Mouse (Mus musculus) erythroblast, embryonic 14.5 days (primary cell): Measurements from ENCODE around the gene Mgat2. TPM values are rescaled to one million over a fixed set of nuclear protein-coding genes. Genes with fewer than 3 reads are reported as not detected.
"Not testable (repeated sequence)": the region's sequence is repeated elsewhere in the genome, so short reads cannot be mapped to it uniquely, and the experiment has no call there.

Experiments used
- H3K27me3 ChIP-seq: 2 replicates; pipeline ENCODE4 v1.6.1; 2012; ENCODE audit warnings: inconsistent platforms; ENCODE audit not compliant: control insufficient read depth
- H3K36me3 ChIP-seq: 2 replicates; pipeline ENCODE4 v1.6.1; 2012; ENCODE audit warnings: mild to moderate bottlenecking, inconsistent platforms; ENCODE audit not compliant: control insufficient read depth
- H3K4me1 ChIP-seq: 2 replicates; pipeline ENCODE4 v1.6.1; 2012; ENCODE audit warnings: inconsistent platforms; ENCODE audit not compliant: control insufficient read depth
- H3K4me3 ChIP-seq: replicated peaks from 2 replicates; pipeline ENCODE3; 2012; ENCODE audit warnings: moderate library complexity, mild to moderate bottlenecking, inconsistent platforms
- H3K9me3 ChIP-seq: 2 replicates; pipeline ENCODE4 v1.6.1; 2012; ENCODE audit warnings: low read length, inconsistent platforms, mixed read lengths; ENCODE audit not compliant: control insufficient read depth
- GATA1 ChIP-seq: IDR thresholded peaks from 2 replicates; pipeline ENCODE4 v1.6.1; 2012; ENCODE audit warnings: low read length, inconsistent platforms, mixed read lengths
- TAL1 ChIP-seq: IDR thresholded peaks from 3 replicates; pipeline ENCODE4 v1.6.1; 2012; ENCODE audit warnings: low read length, inconsistent platforms, mixed read lengths
- polyA plus RNA-seq: library from polyadenylated mRNA; stranded (reverse); fragments of >175 nt; gene quantifications from 2 replicates; pipeline ENCODE4 v1.2.3, GENCODE M21; 2012

The Mgat2 gene
- polyA plus RNA-seq, 1 experiment: 0.90 TPM

DNA sequence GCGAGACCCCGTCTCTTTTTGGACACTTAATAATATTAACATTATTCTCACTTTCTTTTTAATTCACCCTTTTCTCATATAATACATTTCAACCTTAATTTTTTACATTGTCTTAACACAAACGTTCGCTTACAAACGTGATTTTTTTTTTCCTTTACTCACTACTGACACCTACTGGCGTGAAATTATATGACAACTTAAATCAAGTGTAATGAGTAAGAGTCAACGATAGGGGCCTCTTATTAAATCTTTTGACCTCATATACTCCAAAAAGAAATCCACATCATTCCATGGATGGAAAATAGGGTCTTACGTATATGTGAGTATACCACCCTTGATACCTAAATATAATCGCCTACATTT lies 24.4 kb upstream of the Mgat2 start:
- Histone ChIP-seq H3K4me3 (peak overlapping the region; percentile 42), H3K9me3 (no peaks in the 10 kb centered on the region), H3K27me3 (no peaks in the 10 kb centered on the region), H3K36me3 (peaks cover 33% of the 10 kb centered on the region), H3K4me1 (peaks cover 34% of the 10 kb centered on the region)
- TF ChIP-seq TAL1 (no peak), GATA1 (no peak)

DNA sequence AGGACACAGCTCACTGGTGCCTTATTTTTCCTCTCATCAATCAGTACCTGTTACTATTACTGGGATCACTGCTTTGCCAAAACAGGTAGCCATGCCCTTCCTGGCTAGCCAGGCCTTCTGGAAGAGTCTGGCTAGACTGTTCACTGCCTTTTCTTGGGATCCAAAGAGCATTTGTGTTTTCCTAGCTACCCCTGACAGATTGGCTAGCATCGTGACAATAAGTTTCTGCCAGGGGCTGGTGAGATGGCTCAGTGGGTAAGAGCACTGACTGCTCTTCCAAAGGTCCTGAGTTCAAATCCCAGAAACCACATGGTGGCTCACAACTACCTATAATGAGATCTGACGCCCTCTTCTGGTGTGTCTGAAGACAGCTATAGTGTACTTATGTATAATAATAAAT lies 23.3 kb upstream of the Mgat2 start:
- Histone ChIP-seq H3K4me1 (peaks cover 43% of the 10 kb centered on the region), H3K36me3 (peaks cover 24% of the 10 kb centered on the region)
- not testable (repeated sequence) for H3K9me3 ChIP-seq, H3K27me3 ChIP-seq, H3K4me3 ChIP-seq

DNA sequence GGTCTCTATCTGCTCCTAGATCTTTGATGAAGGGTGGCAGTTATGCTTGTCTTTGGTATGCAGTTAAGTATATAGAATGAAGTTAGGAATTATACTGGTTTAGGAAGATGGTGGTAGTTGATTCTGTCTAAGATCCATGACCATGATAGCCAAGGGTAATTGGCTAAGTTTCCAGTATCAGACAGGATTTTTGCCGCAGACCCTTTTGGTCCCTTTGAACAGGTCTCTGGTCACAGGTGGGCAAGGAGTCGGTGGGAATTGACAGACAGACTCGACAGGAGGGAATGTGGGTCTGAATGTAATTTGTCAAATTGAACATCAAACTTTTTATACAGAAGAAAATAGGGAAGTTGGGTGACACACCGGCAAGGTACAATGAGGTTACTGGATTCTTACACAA lies 20.4 kb upstream of the Mgat2 start:
- H3K9me3 ChIP-seq, H3K27me3 ChIP-seq, H3K36me3 ChIP-seq, H3K4me3 ChIP-seq: not testable (repeated sequence)
- peaks cover 41% of the 10 kb centered on the region for H3K4me1 ChIP-seq

DNA sequence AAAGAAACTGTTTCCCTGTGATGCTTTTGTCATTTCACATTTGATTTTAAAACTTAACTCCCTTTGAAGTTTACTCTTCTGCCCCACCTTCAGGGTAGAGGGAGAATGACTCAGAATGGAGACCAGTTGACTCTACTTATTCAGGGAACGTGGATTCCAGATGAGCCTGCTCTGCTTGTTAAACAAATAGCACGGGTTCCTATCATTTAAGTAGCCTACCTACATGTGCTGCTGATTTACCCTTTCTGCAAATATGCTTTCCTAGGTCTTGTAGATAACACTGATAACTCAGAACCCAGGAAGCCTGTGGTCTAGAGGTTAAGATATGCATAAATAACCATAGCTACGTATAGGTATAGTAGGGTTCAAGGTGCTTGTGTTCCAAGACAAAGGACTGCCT lies 19.1 kb upstream of the Mgat2 start:
- no peak for TF ChIP-seq TAL1
- no peaks in the 10 kb centered on the region for H3K9me3 ChIP-seq
- no peaks in the 10 kb centered on the region for H3K36me3 ChIP-seq
- H3K4me3 ChIP-seq: no peak overlapping the region
- peaks cover 50% of the 10 kb centered on the region for H3K4me1 ChIP-seq
- H3K27me3 ChIP-seq: no peaks in the 10 kb centered on the region

DNA sequence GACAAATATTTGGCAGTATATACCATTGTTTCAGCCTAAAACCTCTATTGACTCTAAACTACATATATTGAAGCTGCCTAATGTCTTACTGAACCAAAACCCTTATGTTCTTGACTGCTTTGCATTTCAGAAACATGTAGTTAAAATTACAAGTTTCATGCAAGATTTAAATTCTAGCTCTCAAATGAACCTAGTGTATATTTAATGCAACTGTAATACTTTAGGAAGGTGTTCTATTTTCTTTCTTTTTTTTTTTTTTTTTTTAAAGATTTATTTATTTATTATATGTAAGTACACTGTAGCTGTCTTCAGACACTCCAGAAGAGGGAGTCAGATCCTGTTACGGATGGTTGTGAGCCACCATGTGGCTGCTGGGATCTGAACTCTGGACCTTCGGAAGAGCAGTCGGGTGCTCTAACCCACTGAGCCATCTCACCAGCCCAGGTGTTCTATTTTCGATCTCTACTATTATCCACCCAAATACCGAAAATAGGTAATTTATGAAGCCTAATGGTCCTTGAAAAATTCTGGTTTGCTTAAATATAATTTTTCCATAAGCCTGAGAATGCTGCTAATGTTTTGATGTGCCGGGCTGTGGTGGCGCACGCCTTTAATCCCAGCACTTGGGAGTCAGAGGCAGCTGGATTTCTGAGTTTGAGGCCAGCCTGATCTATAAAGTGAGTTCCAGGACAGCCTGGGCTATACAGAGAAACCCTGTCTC lies 16.9 kb upstream of the Mgat2 start:
- H3K4me3 ChIP-seq, H3K27me3 ChIP-seq, H3K9me3 ChIP-seq: not testable (repeated sequence)
- peaks cover 60% of the 10 kb centered on the region for H3K4me1 ChIP-seq
- peaks cover 17% of the 10 kb centered on the region for H3K36me3 ChIP-seq

DNA sequence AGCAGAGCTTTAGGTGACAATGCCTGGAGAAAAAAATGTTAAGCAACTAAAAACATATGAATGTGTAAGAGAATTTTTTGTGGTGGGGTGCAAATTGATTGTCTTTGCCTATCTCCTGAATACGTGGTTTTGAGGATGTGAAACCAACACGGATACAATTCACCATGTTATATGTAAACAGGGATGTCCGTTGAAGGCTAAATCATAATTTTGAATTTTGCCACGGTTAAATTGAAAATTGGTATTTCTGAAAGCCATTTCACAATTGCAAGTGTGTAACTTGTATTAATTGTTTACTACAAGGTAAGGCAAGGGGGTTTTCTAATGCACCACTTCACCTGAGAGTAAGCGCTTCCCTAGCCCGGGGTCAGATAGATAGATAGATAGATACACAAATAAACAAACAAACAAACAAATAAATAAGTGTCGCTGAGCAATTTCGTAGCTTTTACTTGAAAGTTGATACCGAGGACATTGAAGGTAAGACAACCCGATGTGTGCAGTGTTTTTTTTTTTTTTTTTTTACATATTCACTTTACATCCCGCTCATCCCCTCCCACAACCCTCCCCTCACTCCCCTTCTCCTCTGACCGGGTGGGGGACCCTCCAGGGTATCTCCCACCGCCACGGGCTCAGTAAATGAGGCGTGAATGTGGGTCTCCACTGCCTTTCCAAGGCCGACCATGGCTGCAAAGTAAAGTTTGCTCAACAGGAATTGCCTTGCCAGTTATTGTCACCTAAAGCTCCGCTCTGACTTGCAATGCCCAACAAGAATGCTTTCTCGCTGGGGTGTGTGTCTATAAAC lies 16.1 kb upstream of the Mgat2 start:
- H3K27me3 ChIP-seq: no peaks in the 10 kb centered on the region
- no peaks in the 10 kb centered on the region for H3K9me3 ChIP-seq
- H3K4me1 ChIP-seq: peaks cover 60% of the 10 kb centered on the region
- H3K4me3 ChIP-seq: peak overlapping the region; percentile 100
- peaks cover 26% of the 10 kb centered on the region for H3K36me3 ChIP-seq
- TF ChIP-seq TAL1: no peak
- TF ChIP-seq GATA1: no peak

DNA sequence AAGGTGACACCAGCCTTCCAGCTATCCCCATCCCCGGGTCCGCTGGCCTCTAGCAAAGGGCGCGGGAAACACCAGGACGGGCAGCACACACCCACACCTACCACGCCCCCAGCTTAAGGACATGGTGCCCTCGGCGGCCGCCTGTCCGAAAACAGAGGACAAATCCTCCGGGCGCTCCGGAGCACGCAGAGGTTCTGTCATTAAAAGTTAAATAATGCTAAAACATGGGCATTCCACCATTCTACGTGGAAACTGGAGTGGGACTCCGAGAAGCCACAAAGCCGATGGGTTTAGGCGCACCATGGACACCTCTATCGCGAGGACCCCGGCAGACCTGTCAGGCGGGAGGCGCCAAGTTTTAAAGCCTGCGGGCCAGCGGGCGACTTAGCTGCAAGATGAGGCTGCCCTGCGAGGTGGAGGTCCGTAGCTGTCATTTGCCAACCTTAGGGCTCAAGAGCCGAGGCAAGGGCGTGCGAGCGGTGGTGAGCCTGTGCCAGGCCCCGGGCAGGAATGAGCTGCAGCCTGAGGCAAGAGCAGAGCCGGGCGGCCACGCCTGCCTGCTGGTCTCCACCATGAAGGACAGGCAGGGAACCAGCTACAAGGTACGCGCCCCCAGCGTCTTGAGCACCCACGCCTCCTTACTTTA lies 15.4 kb upstream of the Mgat2 start, which contains the start of gene Lrr1:
Gene Lrr1 (plus strand): TSS at position 354 of the 646 bp plus-strand sequence.
- Histone ChIP-seq H3K4me3 (peak within 1 kb of the TSS; percentile 100), H3K27me3 (no peaks in the 10 kb centered on the region), H3K9me3 (no peaks in the 10 kb centered on the region), H3K36me3 (peaks cover 33% of the 10 kb centered on the region), H3K4me1 (peaks cover 60% of the 10 kb centered on the region)
- no peak for TF ChIP-seq GATA1
- TF ChIP-seq TAL1: no peak

DNA sequence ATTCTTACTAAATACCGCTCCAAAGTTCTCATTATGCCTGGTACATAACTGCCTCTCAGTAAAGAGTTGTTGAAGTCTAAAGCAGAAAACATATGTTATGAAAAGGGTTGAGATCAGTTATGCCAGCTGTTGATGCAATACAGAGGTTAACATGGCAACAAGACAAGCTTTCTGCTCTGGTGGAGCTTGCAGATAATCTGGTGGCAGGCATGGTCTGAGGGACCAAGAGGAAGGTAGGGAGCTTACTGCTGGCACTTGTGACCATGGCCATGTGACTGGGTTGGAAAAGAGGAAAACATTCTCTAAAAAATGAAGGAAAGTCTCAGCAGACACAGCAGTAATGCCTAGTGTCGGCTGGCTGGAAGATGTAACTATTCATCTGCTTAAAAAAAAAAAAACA lies 12.7 kb upstream of the Mgat2 start:
- TF ChIP-seq GATA1 (no peak), TAL1 (no peak)
- Histone ChIP-seq H3K36me3 (peaks cover 60% of the 10 kb centered on the region), H3K9me3 (no peaks in the 10 kb centered on the region), H3K4me3 (no peak overlapping the region), H3K27me3 (no peaks in the 10 kb centered on the region), H3K4me1 (peaks cover 44% of the 10 kb centered on the region)

DNA sequence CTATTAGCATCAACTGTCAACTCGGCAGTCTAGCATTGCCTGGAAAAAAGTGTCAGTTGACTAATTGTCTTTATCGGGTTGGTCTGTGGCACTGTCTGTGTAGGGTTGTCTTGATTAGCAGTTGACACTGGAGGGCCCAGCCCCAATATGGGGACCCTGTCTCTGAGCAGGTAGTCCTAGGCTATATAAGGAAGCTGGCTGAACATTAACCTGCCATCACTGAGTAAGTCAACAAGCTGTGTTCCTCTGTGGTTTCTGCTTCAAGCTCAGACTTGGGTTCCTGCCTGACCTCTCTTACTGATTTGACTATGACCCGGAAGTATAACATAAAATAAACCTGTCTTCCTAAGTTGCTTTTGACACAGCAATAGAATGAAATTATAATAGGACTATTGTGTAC lies 8.0 kb upstream of the Mgat2 start:
- peaks cover 3% of the 10 kb centered on the region for H3K9me3 ChIP-seq
- peaks cover 12% of the 10 kb centered on the region for H3K4me1 ChIP-seq
- no peak overlapping the region for H3K4me3 ChIP-seq
- H3K27me3 ChIP-seq: no peaks in the 10 kb centered on the region
- H3K36me3 ChIP-seq: peaks cover 93% of the 10 kb centered on the region
- TF ChIP-seq TAL1: no peak
- no peak for TF ChIP-seq GATA1

DNA sequence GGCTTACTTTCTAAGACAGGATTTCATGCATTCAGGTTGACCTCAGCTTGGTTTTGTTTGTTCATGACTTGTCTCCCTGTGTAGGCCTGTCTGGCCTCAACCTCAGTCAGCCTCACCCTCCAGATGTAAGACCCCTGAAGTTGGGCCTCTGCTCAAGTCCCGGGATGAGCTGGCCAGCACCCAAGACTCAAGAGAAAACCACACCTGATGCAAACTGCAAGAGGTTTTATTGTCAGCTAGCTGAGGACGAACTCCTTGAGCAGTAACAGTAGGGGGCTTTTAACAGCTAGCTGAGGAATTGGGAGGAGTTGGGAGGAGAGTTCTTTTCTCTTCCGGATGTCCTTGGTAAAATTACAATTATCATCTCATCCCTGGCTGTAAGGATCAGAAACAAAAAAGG lies 6.4 kb upstream of the Mgat2 start:
- Histone ChIP-seq H3K4me1 (peaks cover 13% of the 10 kb centered on the region), H3K9me3 (peaks cover 3% of the 10 kb centered on the region), H3K4me3 (no peak overlapping the region), H3K27me3 (no peaks in the 10 kb centered on the region), H3K36me3 (peaks cover 93% of the 10 kb centered on the region)
- TF ChIP-seq GATA1 (no peak), TAL1 (no peak)
